14 mouse cellular contexts compared by ENCODE assay signal in genomic region chr1:189315896-189316295, GRCm38 (mm10).
DNase-seq lines count a peak whose midpoint lies in the region; ATAC-seq and TF ChIP-seq lines count a peak whose summit lies in the region.
"Had no signal": no experiment of that assay in that cellular context is flagged by ENCODE, and none has a peak within 500 bp of the region (broad histone marks: within the 10 kb centered on the region; RNA-seq: fewer than 3 reads in every experiment).

No protein-coding gene starts in this region.

- H3K9me3 ChIP-seq in heart, postnatal 0 days (replicated peaks; ENCODE audit: control insufficient read depth, low read length), result no peaks in the 10 kb centered on the region
- H3K9me3 ChIP-seq in lung, embryonic 14.5 days (ENCODE audit: low read depth, low read length), result no peaks in the 10 kb centered on the region
- H3K9me3 ChIP-seq: forebrain, embryonic 12.5 days; heart, embryonic 13.5 days; hindbrain, embryonic 15.5 days; liver, embryonic 13.5 days had no signal

- no peak for ATAC-seq in heart, postnatal 0 days (ENCODE audit: insufficient read depth, low read depth)
- no peak for ATAC-seq in lung, embryonic 14.5 days (ENCODE audit: insufficient read depth)

- H3K4me3 ChIP-seq in heart, postnatal 0 days (ENCODE audit: low read depth, low read length), result no peak overlapping the region
- H3K4me3 ChIP-seq in lung, embryonic 14.5 days (ENCODE audit: low read depth, low read length), result no peak overlapping the region
- H3K4me3 ChIP-seq: forebrain, embryonic 12.5 days; heart, embryonic 13.5 days; hindbrain, embryonic 15.5 days; liver, embryonic 13.5 days had no signal

- H3K27ac ChIP-seq in heart, postnatal 0 days (ENCODE audit: low read depth), result no peak overlapping the region
- no peak overlapping the region for H3K27ac ChIP-seq in lung, embryonic 14.5 days (ENCODE audit: low read depth)
- H3K27ac ChIP-seq: forebrain, embryonic 12.5 days; heart, embryonic 13.5 days; hindbrain, embryonic 15.5 days; liver, embryonic 13.5 days had no signal

- TF ChIP-seq CTCF in heart, postnatal 0 days (IDR thresholded peaks at IDR 0.05; ENCODE audit: low read depth), result peak; percentile 26; the same call in 1 of the 2 replicates
- TF ChIP-seq CTCF in lung, embryonic 14.5 days (IDR thresholded peaks at IDR 0.05; ENCODE audit: low read depth), result peak; percentile 61

- no peak for DNase-seq in heart, postnatal 0 days (ENCODE audit: low spot score)
- no peak for DNase-seq in heart, adult 18-20 months
- peak; percentile 36 for DNase-seq in lung, embryonic 14.5 days
- DNase-seq in lung, adult 18-20 months, result no peak
- peak; percentile 43 for DNase-seq in NIH3T3 (ENCODE audit: low read depth)
- peak; percentile 14 for DNase-seq in retina, postnatal 1 day
- no peak for DNase-seq in right cerebral cortex, postnatal 36 days (ENCODE audit: low spot score in 2 of 2)
- DNase-seq: adrenal gland, postnatal 14 days; cerebellum, adult 9-11 months; gastrocnemius, postnatal 36 days; liver, embryonic 13.5 days had no signal

- TF ChIP-seq EP300 in heart, postnatal 0 days (IDR thresholded peaks at IDR 0.05; ENCODE audit: low read depth), result no peak

- H3K4me2 ChIP-seq in heart, postnatal 0 days (ENCODE audit: low read depth, low read length), result no peak overlapping the region
- H3K4me2 ChIP-seq in lung, embryonic 14.5 days, result no peak overlapping the region
- H3K4me2 ChIP-seq: forebrain, embryonic 12.5 days; heart, embryonic 13.5 days; hindbrain, embryonic 15.5 days; liver, embryonic 13.5 days had no signal

- WGBS in heart, postnatal 0 days, result 52% methylated on average over 2 of the region's 2 CpGs
- 54% methylated on average over 2 of the region's 2 CpGs for WGBS in lung, embryonic 14.5 days

- no peaks in the 10 kb centered on the region for H3K27me3 ChIP-seq in heart, postnatal 0 days (ENCODE audit: control insufficient read depth, insufficient read depth, low read length)
- no peaks in the 10 kb centered on the region for H3K27me3 ChIP-seq in lung, embryonic 14.5 days (ENCODE audit: insufficient read depth, low read length)
- H3K27me3 ChIP-seq: forebrain, embryonic 12.5 days; heart, embryonic 13.5 days; hindbrain, embryonic 15.5 days; liver, embryonic 13.5 days had no signal

- no peaks in the 10 kb centered on the region for H3K36me3 ChIP-seq in heart, postnatal 0 days (replicated peaks; ENCODE audit: control insufficient read depth, insufficient read depth, low read length)
- H3K36me3 ChIP-seq in lung, embryonic 14.5 days (ENCODE audit: insufficient read depth), result no peaks in the 10 kb centered on the region
- H3K36me3 ChIP-seq: forebrain, embryonic 12.5 days; heart, embryonic 13.5 days; hindbrain, embryonic 15.5 days; liver, embryonic 13.5 days had no signal

- no peak overlapping the region for H3K9ac ChIP-seq in heart, postnatal 0 days (replicated peaks; ENCODE audit: low read depth, low read length)
- no peak overlapping the region for H3K9ac ChIP-seq in lung, embryonic 14.5 days
- H3K9ac ChIP-seq: forebrain, embryonic 12.5 days; heart, embryonic 13.5 days; hindbrain, embryonic 15.5 days; liver, embryonic 13.5 days had no signal

- H3K4me1 ChIP-seq in heart, postnatal 0 days (ENCODE audit: control insufficient read depth, insufficient read depth), result no peaks in the 10 kb centered on the region
- H3K4me1 ChIP-seq in lung, embryonic 14.5 days (ENCODE audit: insufficient read depth), result no peaks in the 10 kb centered on the region
- H3K4me1 ChIP-seq: forebrain, embryonic 12.5 days; hindbrain, embryonic 15.5 days; liver, embryonic 13.5 days had no signal

Comparison
In these comparisons a context has a peak if more than half of its experiments do, and no peak if none do; other contexts are left out.
1. DNase-seq: peak in lung, embryonic 14.5 days (single experiment), NIH3T3 (single experiment) and retina, postnatal 1 day (single experiment); none in heart, postnatal 0 days (single experiment), heart, adult 18-20 months (0 of 2), lung, adult 18-20 months (0 of 2) and right cerebral cortex, postnatal 36 days (0 of 2).